Mouse (Mus musculus): ENCODE measurements at regions not wholly inside any gene's neighbourhood (a gene's known extent, or its start where the extent isn't known, plus 50 kb on each side); places are given as distances from the start of the nearest gene placed in this dataset.
A peak's percentile ranks its signal among the peaks of the same experiment; 100 is the strongest.
"Not testable (repeated sequence)": the region's sequence is repeated elsewhere in the genome, so short reads cannot be mapped to it uniquely, and the experiment has no call there.

GRCm38 (mm10) chr10:111624624-111625023 lies 118.5 kb downstream of the Phlda1 start:
- H3K36me3 ChIP-seq (ENCODE audit: insufficient read depth, low read length): no peaks in the 10 kb centered on the region
- ATAC-seq: no peak
- no peaks in the 10 kb centered on the region for H3K4me1 ChIP-seq (ENCODE audit: insufficient read depth, low read depth, low read length)
- H3K4me3 ChIP-seq (ENCODE audit: low read depth, low read length): no peak overlapping the region
- H3K27ac ChIP-seq (ENCODE audit: low read length): no peak overlapping the region
- TF ChIP-seq CTCF (IDR thresholded peaks at IDR 0.05): no peak
- TF ChIP-seq EP300 (IDR thresholded peaks at IDR 0.05): no peak
- H3K4me2 ChIP-seq (replicated peaks; ENCODE audit: low read depth, low read length): no peak overlapping the region
- H3K9ac ChIP-seq (replicated peaks; ENCODE audit: low read depth): no peak overlapping the region
- no peaks in the 10 kb centered on the region for H3K9me3 ChIP-seq (ENCODE audit: low read length)
- H3K27me3 ChIP-seq (replicated peaks; ENCODE audit: insufficient read depth, low read length): no peaks in the 10 kb centered on the region
- DNase-seq (ENCODE audit: low spot score): no peak
- 71% methylated on average over 7 of the region's 7 CpGs for WGBS

DNA sequence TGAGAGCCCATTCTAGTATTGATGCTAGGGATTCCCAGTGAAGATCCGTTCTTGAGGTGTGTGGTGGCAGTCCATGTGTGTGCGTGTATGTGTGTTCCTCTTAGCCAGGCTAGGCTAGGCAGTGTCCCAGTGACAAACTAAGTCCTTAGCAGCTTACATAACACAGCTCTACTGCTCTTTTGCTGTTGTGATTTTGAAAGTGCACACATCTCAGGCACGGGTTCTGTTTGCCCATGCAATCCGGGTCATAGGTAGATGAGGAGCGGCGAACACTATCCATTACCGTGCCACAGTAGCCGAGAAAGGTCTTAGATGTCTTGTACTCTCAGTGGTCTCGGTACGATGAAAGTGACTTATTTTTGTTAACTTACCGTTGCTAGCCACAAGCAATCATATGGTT lies 119.5 kb downstream of the Phlda1 start:
- DNase-seq (ENCODE audit: low spot score): no peak
- H3K36me3 ChIP-seq (ENCODE audit: insufficient read depth, low read length): no peaks in the 10 kb centered on the region
- H3K9ac ChIP-seq (replicated peaks; ENCODE audit: low read depth): no peak overlapping the region
- no peak overlapping the region for H3K27ac ChIP-seq (ENCODE audit: low read length)
- H3K4me2 ChIP-seq (replicated peaks; ENCODE audit: low read depth, low read length): no peak overlapping the region
- H3K4me1 ChIP-seq (ENCODE audit: insufficient read depth, low read depth, low read length): no peaks in the 10 kb centered on the region
- no peaks in the 10 kb centered on the region for H3K9me3 ChIP-seq (ENCODE audit: low read length)
- ATAC-seq: no peak
- WGBS: 98% methylated on average over 11 of the region's 11 CpGs
- no peak overlapping the region for H3K4me3 ChIP-seq (ENCODE audit: low read depth, low read length)
- no peaks in the 10 kb centered on the region for H3K27me3 ChIP-seq (replicated peaks; ENCODE audit: insufficient read depth, low read length)
- TF ChIP-seq CTCF (IDR thresholded peaks at IDR 0.05) (no peak), EP300 (IDR thresholded peaks at IDR 0.05) (no peak)

GRCm38 (mm10) chr10:111626009-111626408 lies 119.9 kb downstream of the Phlda1 start:
- no peaks in the 10 kb centered on the region for H3K9me3 ChIP-seq (ENCODE audit: low read length)

DNA sequence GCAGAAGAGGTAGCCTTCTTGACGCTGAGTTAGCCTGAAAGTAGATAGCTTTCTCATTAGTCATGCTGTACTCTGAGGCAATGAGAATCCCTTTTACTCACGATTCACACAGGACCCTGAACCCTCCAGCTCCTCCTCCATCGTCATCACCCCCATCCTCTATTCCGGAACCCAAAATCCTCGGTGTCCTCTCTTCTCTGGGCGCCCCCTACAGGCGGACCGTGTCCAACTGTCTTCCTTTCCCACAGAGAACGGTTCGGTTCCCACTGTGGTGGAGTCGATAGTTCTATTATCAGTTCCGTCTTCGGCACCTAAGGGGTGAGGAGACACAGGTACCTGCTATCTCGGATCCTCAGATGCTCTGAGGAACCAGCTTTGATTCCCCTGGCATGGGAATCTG lies 130.2 kb downstream of the Phlda1 start:
- TF ChIP-seq EP300 (IDR thresholded peaks at IDR 0.05): no peak
- TF ChIP-seq CTCF (IDR thresholded peaks at IDR 0.05): peak; percentile 40
- no peak for ATAC-seq
- Histone ChIP-seq H3K4me1 (ENCODE audit: insufficient read depth, low read depth, low read length) (no peaks in the 10 kb centered on the region), H3K27me3 (replicated peaks; ENCODE audit: insufficient read depth, low read length) (no peaks in the 10 kb centered on the region), H3K36me3 (ENCODE audit: insufficient read depth, low read length) (no peaks in the 10 kb centered on the region), H3K4me3 (ENCODE audit: low read depth, low read length) (no peak overlapping the region), H3K9me3 (ENCODE audit: low read length) (no peaks in the 10 kb centered on the region), H3K4me2 (replicated peaks; ENCODE audit: low read depth, low read length) (no peak overlapping the region), H3K27ac (ENCODE audit: low read length) (no peak overlapping the region), H3K9ac (replicated peaks; ENCODE audit: low read depth) (no peak overlapping the region)
- DNase-seq (ENCODE audit: low spot score): no peak
- WGBS: 75% methylated on average over 14 of the region's 14 CpGs

More at GRCm38 (mm10) chr10:111626009-111626408, 119.9 kb downstream of the Phlda1 start:
- Histone ChIP-seq H3K9ac (replicated peaks; ENCODE audit: low read depth) (no peak overlapping the region), H3K27ac (ENCODE audit: low read length) (no peak overlapping the region), H3K4me2 (replicated peaks; ENCODE audit: low read depth, low read length) (no peak overlapping the region), H3K4me1 (ENCODE audit: insufficient read depth, low read depth, low read length) (no peaks in the 10 kb centered on the region), H3K4me3 (ENCODE audit: low read depth, low read length) (no peak overlapping the region), H3K27me3 (replicated peaks; ENCODE audit: insufficient read depth, low read length) (no peaks in the 10 kb centered on the region), H3K36me3 (ENCODE audit: insufficient read depth, low read length) (no peaks in the 10 kb centered on the region)
- WGBS: 94% methylated on average over 6 of the region's 6 CpGs
- TF ChIP-seq EP300 (IDR thresholded peaks at IDR 0.05) (no peak), CTCF (IDR thresholded peaks at IDR 0.05) (no peak)
- ATAC-seq: no peak
- no peak for DNase-seq (ENCODE audit: low spot score)

DNA sequence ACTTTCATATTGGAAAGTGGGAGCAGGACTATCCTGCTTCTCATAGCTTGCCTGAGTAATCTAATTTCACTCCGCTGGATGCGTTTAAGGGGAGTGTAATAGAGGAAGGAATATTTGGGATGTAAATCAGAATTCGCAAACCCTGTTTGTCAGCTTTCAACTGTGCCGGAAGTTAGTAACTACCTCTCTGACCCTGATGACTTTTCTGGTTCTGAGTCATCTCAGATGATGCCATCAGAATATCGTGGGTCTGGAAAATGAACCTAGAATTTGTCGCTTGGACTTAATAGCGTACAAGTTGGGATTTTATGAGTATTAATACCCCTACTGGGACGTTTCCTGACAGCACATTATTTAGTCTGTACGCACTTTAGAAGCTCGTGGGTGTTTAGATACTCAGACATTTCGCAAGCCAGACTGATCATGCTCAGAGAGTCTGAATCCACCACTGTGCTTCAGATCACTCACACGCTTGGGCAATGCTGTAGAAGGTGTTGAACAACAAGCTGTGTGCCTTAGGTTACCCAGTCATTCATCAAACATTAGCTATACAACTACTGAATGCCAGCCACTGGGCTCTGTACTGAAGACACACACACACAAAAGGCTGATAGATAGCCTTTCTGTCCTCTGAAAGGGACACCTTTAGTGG lies 131.1 kb downstream of the Phlda1 start:
- DNase-seq (ENCODE audit: low spot score) (no peak), ATAC-seq (peak; percentile 37; the same call in 1 of the 2 replicates)
- H3K9me3 ChIP-seq (ENCODE audit: low read length): no peaks in the 10 kb centered on the region
- WGBS: 71% methylated on average over 12 of the region's 12 CpGs
- H3K4me3 ChIP-seq (ENCODE audit: low read depth, low read length): no peak overlapping the region
- TF ChIP-seq EP300 (IDR thresholded peaks at IDR 0.05): no peak
- no peak for TF ChIP-seq CTCF (IDR thresholded peaks at IDR 0.05)
- no peaks in the 10 kb centered on the region for H3K36me3 ChIP-seq (ENCODE audit: insufficient read depth, low read length)
- H3K9ac ChIP-seq (replicated peaks; ENCODE audit: low read depth): no peak overlapping the region
- no peak overlapping the region for H3K27ac ChIP-seq (ENCODE audit: low read length)
- no peak overlapping the region for H3K4me2 ChIP-seq (replicated peaks; ENCODE audit: low read depth, low read length)
- H3K4me1 ChIP-seq (ENCODE audit: insufficient read depth, low read depth, low read length): no peaks in the 10 kb centered on the region
- H3K27me3 ChIP-seq (replicated peaks; ENCODE audit: insufficient read depth, low read length): no peaks in the 10 kb centered on the region

DNA sequence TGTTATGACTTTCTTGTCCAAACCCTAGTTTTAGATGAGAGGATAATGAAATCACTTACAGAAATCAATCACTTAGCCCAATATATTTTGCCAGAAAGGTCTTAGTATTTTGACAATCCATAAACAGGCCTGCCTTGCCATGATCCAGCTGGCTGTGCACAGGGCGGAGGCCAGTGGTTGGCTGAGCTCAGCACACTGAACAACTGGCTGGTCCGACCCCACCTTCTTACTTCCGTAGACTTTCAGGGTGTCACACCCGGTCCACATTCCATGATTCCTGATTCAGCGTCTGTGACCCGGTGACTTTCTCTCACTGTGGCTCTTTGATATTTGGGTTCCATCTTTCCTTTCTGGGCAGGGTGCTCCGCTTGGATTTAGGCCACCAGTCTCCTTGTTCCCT lies 133.8 kb downstream of the Phlda1 start:
- no peak overlapping the region for H3K27ac ChIP-seq (ENCODE audit: low read length)
- H3K36me3 ChIP-seq (ENCODE audit: insufficient read depth, low read length): no peaks in the 10 kb centered on the region
- TF ChIP-seq EP300 (IDR thresholded peaks at IDR 0.05) (no peak), CTCF (IDR thresholded peaks at IDR 0.05) (no peak)
- 67% methylated on average over 7 of the region's 7 CpGs for WGBS
- no peak for DNase-seq (ENCODE audit: low spot score)
- no peak overlapping the region for H3K4me3 ChIP-seq (ENCODE audit: low read depth, low read length)
- H3K4me2 ChIP-seq (replicated peaks; ENCODE audit: low read depth, low read length): no peak overlapping the region
- H3K27me3 ChIP-seq (replicated peaks; ENCODE audit: insufficient read depth, low read length): no peaks in the 10 kb centered on the region
- no peaks in the 10 kb centered on the region for H3K9me3 ChIP-seq (ENCODE audit: low read length)
- H3K9ac ChIP-seq (replicated peaks; ENCODE audit: low read depth): no peak overlapping the region
- no peaks in the 10 kb centered on the region for H3K4me1 ChIP-seq (ENCODE audit: insufficient read depth, low read depth, low read length)
- ATAC-seq: no peak

- no peaks in the 10 kb centered on the region for H3K27me3 ChIP-seq (replicated peaks; ENCODE audit: insufficient read depth, low read length)
- no peaks in the 10 kb centered on the region for H3K36me3 ChIP-seq (ENCODE audit: insufficient read depth, low read length)
- H3K4me3 ChIP-seq (ENCODE audit: low read depth, low read length): no peak overlapping the region
- DNase-seq (ENCODE audit: low spot score): peak; percentile 48
- H3K9me3 ChIP-seq (ENCODE audit: low read length): no peaks in the 10 kb centered on the region
- no peak overlapping the region for H3K4me2 ChIP-seq (replicated peaks; ENCODE audit: low read depth, low read length)
- no peaks in the 10 kb centered on the region for H3K4me1 ChIP-seq (ENCODE audit: insufficient read depth, low read depth, low read length)
- no peak overlapping the region for H3K9ac ChIP-seq (replicated peaks; ENCODE audit: low read depth)
- peak; percentile 41; the same call in 1 of the 2 replicates for ATAC-seq
- WGBS: 57% methylated on average over 2 of the region's 2 CpGs
- no peak overlapping the region for H3K27ac ChIP-seq (ENCODE audit: low read length)
- no peak for TF ChIP-seq CTCF (IDR thresholded peaks at IDR 0.05)
- no peak for TF ChIP-seq EP300 (IDR thresholded peaks at IDR 0.05)
These were observed 136.6 kb downstream of the Phlda1 start for GRCm38 (mm10) chr10:111642683-111643082.

- DNase-seq (ENCODE audit: low spot score); H3K9me3 ChIP-seq (ENCODE audit: low read length); H3K4me3 ChIP-seq (ENCODE audit: low read depth, low read length); H3K27me3 ChIP-seq (replicated peaks; ENCODE audit: insufficient read depth, low read length); H3K4me2 ChIP-seq (replicated peaks; ENCODE audit: low read depth, low read length); H3K4me1 ChIP-seq (ENCODE audit: insufficient read depth, low read depth, low read length); H3K9ac ChIP-seq (replicated peaks; ENCODE audit: low read depth); H3K27ac ChIP-seq (ENCODE audit: low read length); ATAC-seq; H3K36me3 ChIP-seq (ENCODE audit: insufficient read depth, low read length): not testable (repeated sequence)
- WGBS: 78% methylated on average over 2 of the region's 2 CpGs
These were observed 147.7 kb downstream of the Phlda1 start for GRCm38 (mm10) chr10:111653773-111654172.

All from lung, postnatal 0 days (tissue).